Comparison of ENCODE assay signal across 8 mouse cellular contexts in genomic region chr10:34018746-34019301, GRCm38 (mm10). TPM values are rescaled to one million over a fixed set of nuclear protein-coding genes. Genes with fewer than 3 reads are reported as not detected.
DNase-seq lines count a peak whose midpoint lies in the region; ATAC-seq and TF ChIP-seq lines count a peak whose summit lies in the region.

No protein-coding gene starts in this region.

- peak; percentile 29 for DNase-seq in embryo, embryonic 10 days (ENCODE audit: low spot score)
- DNase-seq in embryo, embryonic 9.5 days (ENCODE audit: extremely low spot score) = no peak
- DNase-seq in lung, postnatal 14 days = no peak
- DNase-seq in hindbrain, postnatal 0 days (ENCODE audit: low spot score) = peak; percentile 51
- no peak for DNase-seq in midbrain, embryonic 10.5 days (ENCODE audit: low spot score)
- no peak for DNase-seq in urinary bladder, adult 18-20 months (ENCODE audit: low spot score in 2 of 2)

- no peaks in the 10 kb centered on the region for H3K9me3 ChIP-seq in lung, embryonic 15.5 days
- H3K9me3 ChIP-seq in hindbrain, postnatal 0 days (ENCODE audit: low read length) = no peaks in the 10 kb centered on the region
- no peaks in the 10 kb centered on the region for H3K9me3 ChIP-seq in midbrain, embryonic 10.5 days (replicated peaks)

- H3K4me1 ChIP-seq in lung, embryonic 15.5 days = peaks cover 12% of the 10 kb centered on the region
- peaks cover 6% of the 10 kb centered on the region for H3K4me1 ChIP-seq in cortical plate, adult 2 months (ENCODE audit: control insufficient read depth, insufficient read depth, low read length)
- H3K4me1 ChIP-seq in hindbrain, postnatal 0 days (ENCODE audit: insufficient read depth, low read length) = peaks cover 10% of the 10 kb centered on the region; the same call in 1 of the 2 replicates
- peaks cover 22% of the 10 kb centered on the region for H3K4me1 ChIP-seq in midbrain, embryonic 10.5 days

- peak overlapping the region; percentile 60 for H3K4me2 ChIP-seq in lung, embryonic 15.5 days
- H3K4me2 ChIP-seq in hindbrain, postnatal 0 days (ENCODE audit: low read depth, low read length) = peak overlapping the region; percentile 79

- TF ChIP-seq CTCF in cortical plate, adult 2 months (IDR thresholded peaks at IDR 0.05; ENCODE audit: extremely low read depth, insufficient read depth, low read length) = no peak
- TF ChIP-seq CTCF in hindbrain, postnatal 0 days (IDR thresholded peaks at IDR 0.05; ENCODE audit: low read depth) = no peak

- no peak for TF ChIP-seq POLR2A in cortical plate, adult 2 months (IDR thresholded peaks at IDR 0.05; ENCODE audit: extremely low read depth, insufficient read depth, low read length)

- peak overlapping the region; percentile 93 for H3K27ac ChIP-seq in lung, embryonic 15.5 days
- H3K27ac ChIP-seq in cortical plate, adult 2 months (ENCODE audit: insufficient read depth, low read length) = peak overlapping the region; percentile 46
- H3K27ac ChIP-seq in hindbrain, postnatal 0 days = peak overlapping the region; percentile 87
- H3K27ac ChIP-seq in midbrain, embryonic 10.5 days (replicated peaks) = peak overlapping the region; percentile 94

- H3K4me3 ChIP-seq in lung, embryonic 15.5 days = peak overlapping the region; percentile 74
- peak overlapping the region; percentile 70 for H3K4me3 ChIP-seq in cortical plate, adult 2 months (ENCODE audit: insufficient read depth, low read length)
- H3K4me3 ChIP-seq in hindbrain, postnatal 0 days (ENCODE audit: low read length) = peak overlapping the region; percentile 76
- peak overlapping the region; percentile 91 for H3K4me3 ChIP-seq in midbrain, embryonic 10.5 days

- H3K9ac ChIP-seq in lung, embryonic 15.5 days = peak overlapping the region; percentile 64
- H3K9ac ChIP-seq in hindbrain, postnatal 0 days (replicated peaks; ENCODE audit: low read length) = peak overlapping the region; percentile 77

- no peaks in the 10 kb centered on the region for H3K36me3 ChIP-seq in lung, embryonic 15.5 days
- no peaks in the 10 kb centered on the region for H3K36me3 ChIP-seq in hindbrain, postnatal 0 days (ENCODE audit: insufficient read depth, low read length)
- H3K36me3 ChIP-seq in midbrain, embryonic 10.5 days = no peaks in the 10 kb centered on the region

- no peaks in the 10 kb centered on the region for H3K27me3 ChIP-seq in lung, embryonic 15.5 days
- no peaks in the 10 kb centered on the region for H3K27me3 ChIP-seq in hindbrain, postnatal 0 days (ENCODE audit: insufficient read depth, low read length)
- H3K27me3 ChIP-seq in midbrain, embryonic 10.5 days (ENCODE audit: low read depth, poor library complexity, severe bottlenecking) = no peaks in the 10 kb centered on the region

- no peak for ATAC-seq in lung, embryonic 15.5 days (ENCODE audit: borderline replicate concordance, extremely low read depth, low FRiP score, low TSS enrichment)
- ATAC-seq in hindbrain, postnatal 0 days = no peak

- WGBS in lung, embryonic 15.5 days = under 1% methylated on average over 21 of the region's 21 CpGs
- WGBS in hindbrain, postnatal 0 days = under 1% methylated on average over 21 of the region's 21 CpGs
- WGBS in midbrain, embryonic 10.5 days = under 1% methylated on average over 21 of the region's 21 CpGs

RNA-seq across cellular contexts. Expression of gene Rwdd1, which starts 0.6 kb away (rescaled TPM):
- polyA plus RNA-seq in lung, embryonic 15.5 days (2015; fragmentation: Nextera tagmentation; extraction: Ambion mirVana) = 98.0 and 114 TPM in 2 replicates
- polyA plus RNA-seq in cortical plate, adult 2 months (2012; rRNA removed) = 65.8 and 72.3 TPM in 2 replicates
- 110 TPM in 2 replicates for total RNA-seq in hindbrain, postnatal 0 days (2014; rRNA removed)
- polyA plus RNA-seq in hindbrain, postnatal 0 days (2015; fragmentation: Nextera tagmentation; extraction: Ambion mirVana) = 169 and 177 TPM in 2 replicates
- polyA plus RNA-seq in midbrain, embryonic 10.5 days (2016; fragmentation: Nextera tagmentation; extraction: Ambion mirVana) = 134 and 154 TPM in 2 replicates

RNA-seq across cellular contexts. Expression of gene Trappc3l, which starts 18.6 kb away (rescaled TPM):
- polyA plus RNA-seq in lung, embryonic 15.5 days (2015; fragmentation: Nextera tagmentation; extraction: Ambion mirVana) = not detected in 2 replicates
- polyA plus RNA-seq in cortical plate, adult 2 months (2012; rRNA removed) = 0.19 TPM in 1 of 2 replicates, not detected in the other
- total RNA-seq in hindbrain, postnatal 0 days (2014; rRNA removed) = not detected in 2 replicates
- not detected in 2 replicates for polyA plus RNA-seq in hindbrain, postnatal 0 days (2015; fragmentation: Nextera tagmentation; extraction: Ambion mirVana)
- polyA plus RNA-seq in midbrain, embryonic 10.5 days (2016; fragmentation: Nextera tagmentation; extraction: Ambion mirVana) = not detected in 2 replicates

RNA-seq across cellular contexts. Expression of gene Calhm4, which starts 25.3 kb away (rescaled TPM):
- polyA plus RNA-seq in lung, embryonic 15.5 days (2015; fragmentation: Nextera tagmentation; extraction: Ambion mirVana) = not detected in 2 replicates
- polyA plus RNA-seq in cortical plate, adult 2 months (2012; rRNA removed) = 0.02 TPM in 1 of 2 replicates, not detected in the other
- not detected in 2 replicates for total RNA-seq in hindbrain, postnatal 0 days (2014; rRNA removed)
- not detected in 2 replicates for polyA plus RNA-seq in hindbrain, postnatal 0 days (2015; fragmentation: Nextera tagmentation; extraction: Ambion mirVana)
- polyA plus RNA-seq in midbrain, embryonic 10.5 days (2016; fragmentation: Nextera tagmentation; extraction: Ambion mirVana) = not detected in 2 replicates

Comparison
In these comparisons a context has a peak if more than half of its experiments do, and no peak if none do; other contexts are left out.
1. DNase-seq: peak in embryo, embryonic 10 days (single experiment) and hindbrain, postnatal 0 days (single experiment); none in embryo, embryonic 9.5 days (single experiment), lung, postnatal 14 days (single experiment), midbrain, embryonic 10.5 days (single experiment) and urinary bladder, adult 18-20 months (0 of 2).
2. Peak in every context shown above with its lines, with median percentiles within 50 percentile points of each other: H3K27ac ChIP-seq and H3K4me3 ChIP-seq.